Mouse (Mus musculus): ENCODE data around the gene Cd69. TPM values are rescaled to one million over a fixed set of nuclear protein-coding genes. Genes with fewer than 3 reads are reported as not detected.

Gene Cd69
- total RNA-seq, 2 experiments from 2014 or later, result 7.0 to 57.7 TPM

DNA sequence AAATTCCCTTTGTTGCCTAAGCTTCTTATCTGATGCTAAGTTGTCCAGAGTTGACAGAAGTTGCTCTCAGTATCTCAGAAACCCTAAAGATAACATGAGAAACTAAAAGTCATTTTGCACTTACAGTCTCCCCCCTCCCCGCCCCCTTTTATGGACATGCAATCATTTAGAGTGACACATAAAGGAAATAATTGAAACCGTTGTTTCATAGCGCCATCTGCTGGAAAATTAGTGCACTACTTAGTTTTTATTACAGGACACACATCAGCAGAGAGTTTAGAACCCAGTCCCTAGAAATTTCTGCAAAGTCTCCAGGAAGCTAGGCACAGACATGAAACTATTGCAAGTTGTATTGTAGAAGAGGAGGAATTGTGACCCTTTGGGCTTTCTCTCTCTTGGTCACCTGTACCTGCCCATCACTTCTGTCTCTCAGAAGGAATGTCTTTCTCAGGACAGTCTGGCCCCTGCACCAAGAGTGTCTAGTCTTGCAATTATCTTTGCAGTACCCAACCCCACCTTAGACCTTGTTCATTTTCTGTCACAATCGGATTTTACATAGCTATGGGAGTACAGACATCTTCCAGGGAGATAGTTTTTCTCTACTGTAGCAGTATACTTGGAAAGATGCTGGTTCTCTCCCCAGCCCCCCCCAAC lies 20.2 kb downstream of the Cd69 start:
- peak; percentile 68 for ATAC-seq (replicated peaks; ENCODE audit: low FRiP score, low TSS enrichment, poor library complexity, severe bottlenecking)

DNA sequence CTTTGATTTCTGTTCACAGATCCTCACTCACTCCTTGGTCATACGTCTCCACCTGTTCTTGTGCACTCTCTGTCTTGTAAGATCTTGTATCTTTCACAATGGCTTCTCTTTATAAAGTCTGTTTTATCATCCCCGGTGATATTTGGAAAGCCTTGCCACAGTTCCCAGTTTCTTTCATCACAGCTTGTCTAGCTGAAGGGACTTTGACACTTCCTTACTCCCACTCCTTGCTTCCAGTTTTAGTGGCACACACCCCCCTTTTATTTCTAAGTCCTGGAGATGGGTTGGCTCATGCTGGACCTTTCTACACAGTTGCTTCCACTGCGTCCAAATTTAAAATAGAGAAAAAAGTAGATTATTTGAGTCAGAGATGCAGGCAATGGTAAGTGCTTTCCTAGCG lies 20.9 kb downstream of the Cd69 start:
- ATAC-seq (replicated peaks; ENCODE audit: low FRiP score, low TSS enrichment, poor library complexity, severe bottlenecking), result no peak

- peak; percentile 95 for ATAC-seq (replicated peaks; ENCODE audit: low FRiP score, low TSS enrichment, poor library complexity, severe bottlenecking)
Measured at GRCm38 (mm10) chr6:129248243-129248642, 27.0 kb downstream of the Cd69 start.

DNA sequence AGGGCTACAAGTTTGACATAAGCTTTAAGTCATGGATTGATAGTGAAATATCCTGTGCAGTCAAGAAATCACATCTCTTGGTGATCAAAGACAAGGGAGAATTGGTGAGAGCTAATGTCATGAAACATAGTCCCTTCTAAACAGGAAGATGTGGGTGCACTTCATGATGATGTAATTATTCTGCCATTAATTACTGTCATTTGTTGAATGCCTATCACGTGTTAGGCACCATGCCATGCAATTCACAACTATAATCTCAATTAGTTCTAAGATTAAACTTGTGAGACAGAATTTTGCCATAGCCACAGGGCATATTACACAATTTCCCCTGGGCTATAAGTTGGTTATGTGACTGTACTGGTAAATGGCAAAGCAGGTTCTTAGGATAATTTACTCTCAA lies 28.2 kb downstream of the Cd69 start:
- no peak for ATAC-seq (replicated peaks; ENCODE audit: low FRiP score, low TSS enrichment, poor library complexity, severe bottlenecking)

DNA sequence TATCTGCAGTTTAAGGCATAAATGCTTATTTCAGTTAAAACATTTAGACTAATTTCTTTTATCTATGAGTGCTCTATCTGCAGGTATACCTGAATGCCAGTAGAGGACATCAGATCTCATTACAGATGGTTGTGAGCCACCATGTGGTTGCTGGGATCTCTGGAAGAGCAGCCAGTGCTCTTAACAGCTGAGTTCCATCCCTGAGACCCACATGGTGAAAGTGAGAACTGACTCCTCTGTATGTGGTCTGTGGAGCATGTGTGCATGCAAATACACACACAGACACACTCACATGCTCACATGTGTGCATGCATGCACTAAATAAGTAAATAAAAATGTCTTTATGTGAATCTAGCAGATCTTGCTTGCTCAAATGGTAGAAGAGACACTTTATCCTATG lies 29.4 kb downstream of the Cd69 start:
- no peak for ATAC-seq (replicated peaks; ENCODE audit: low FRiP score, low TSS enrichment, poor library complexity, severe bottlenecking)

DNA sequence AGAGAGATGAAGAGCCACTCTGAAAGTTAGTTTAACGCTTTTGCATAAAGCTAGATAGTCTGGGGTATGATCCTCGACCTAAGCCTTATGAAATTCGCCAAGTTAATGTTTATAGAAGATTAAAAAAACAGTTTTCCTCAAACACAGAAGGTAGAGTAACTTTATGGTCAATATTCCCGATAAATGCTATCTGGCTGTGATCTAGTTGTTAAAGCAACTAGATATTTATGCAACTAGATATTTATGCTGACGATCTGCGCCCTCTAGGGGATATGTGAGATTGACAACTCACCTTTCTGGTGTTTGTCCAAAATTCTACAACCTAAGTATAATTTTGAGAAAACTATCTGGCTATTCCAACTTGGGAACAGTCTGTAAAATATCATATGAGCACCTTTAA lies 33.3 kb downstream of the Cd69 start:
- no peak for ATAC-seq (replicated peaks; ENCODE audit: low FRiP score, low TSS enrichment, poor library complexity, severe bottlenecking)

GRCm38 (mm10) chr6:129241471-129241870 lies 33.8 kb downstream of the Cd69 start:
- no peak for ATAC-seq (replicated peaks; ENCODE audit: low FRiP score, low TSS enrichment, poor library complexity, severe bottlenecking)

DNA sequence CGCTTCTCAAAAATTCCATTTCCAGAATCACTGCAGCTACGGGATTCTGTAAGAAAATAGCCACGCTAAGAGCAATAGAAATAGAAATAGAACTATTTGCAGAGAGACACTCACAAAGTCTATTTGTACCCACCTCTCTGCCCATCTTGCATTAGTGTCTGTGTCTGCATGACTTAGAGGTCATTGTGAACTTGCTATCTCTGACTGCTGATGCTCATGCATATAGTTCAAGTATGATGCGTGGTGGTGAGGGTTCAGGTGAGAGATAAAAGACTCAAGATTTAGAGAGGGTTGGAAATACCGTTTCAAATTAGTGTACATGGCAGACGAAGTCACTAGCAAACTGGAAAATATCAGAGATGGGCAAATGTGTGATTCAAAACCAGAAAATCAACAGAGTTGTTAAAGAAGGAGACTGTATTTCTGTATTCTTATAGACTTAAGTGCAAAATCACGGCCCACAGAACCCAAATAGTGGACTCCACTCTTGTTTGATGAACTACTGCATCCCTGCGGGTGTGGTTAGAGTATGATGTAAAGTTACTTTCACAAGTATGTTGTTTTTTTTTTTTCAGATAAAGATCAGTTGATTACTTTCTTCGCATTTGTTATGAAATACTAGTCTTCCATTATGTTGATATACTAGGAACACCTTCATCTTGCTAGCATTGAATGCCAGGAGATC lies 35.5 kb downstream of the Cd69 start:
- no peak for ATAC-seq (replicated peaks; ENCODE audit: low FRiP score, low TSS enrichment, poor library complexity, severe bottlenecking)

GRCm38 (mm10) chr6:129238275-129239038 lies 36.8 kb downstream of the Cd69 start:
- ATAC-seq (replicated peaks; ENCODE audit: low FRiP score, low TSS enrichment, poor library complexity, severe bottlenecking), result peak; percentile 58

DNA sequence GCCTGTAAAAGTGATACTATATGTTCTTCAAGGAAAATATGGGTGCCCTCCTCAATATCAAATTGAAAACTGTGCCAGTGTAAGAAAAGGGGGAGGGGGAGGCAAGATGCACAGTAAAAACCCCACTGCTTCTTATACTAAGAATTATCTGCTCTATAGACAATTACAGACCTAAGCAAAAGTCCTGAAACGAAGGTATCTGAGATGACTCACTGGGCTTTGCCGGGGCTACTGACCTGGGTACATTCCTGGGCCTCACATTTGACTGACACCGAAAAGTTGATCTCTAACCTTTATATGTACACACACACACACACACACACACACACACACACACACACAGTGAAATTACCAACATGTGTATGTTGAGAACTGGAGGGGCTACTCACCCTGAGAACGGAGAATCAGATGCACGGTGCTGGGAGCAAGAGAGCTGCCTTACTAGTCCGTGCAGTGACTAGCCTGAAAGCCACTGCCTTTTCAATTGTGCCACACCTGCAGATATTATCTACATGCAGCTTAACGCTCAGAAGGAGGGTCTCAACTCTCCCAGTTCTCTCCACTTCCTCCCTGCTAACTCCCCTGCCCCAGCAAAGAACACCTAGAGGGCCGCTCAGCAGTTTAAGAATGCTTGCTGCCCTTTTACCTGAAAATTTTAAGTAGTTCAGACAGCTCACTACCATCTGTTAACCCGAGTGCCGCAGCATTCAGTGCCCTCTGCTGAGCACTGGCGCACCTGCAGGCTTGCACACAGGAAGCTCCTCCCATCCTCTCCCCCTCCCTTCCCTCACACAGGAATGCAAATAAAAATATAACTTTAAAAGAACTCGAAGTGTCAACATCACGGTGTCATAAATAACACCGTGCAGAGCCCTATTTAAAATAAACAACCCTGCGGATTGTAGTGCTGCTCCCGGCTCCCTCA lies 37.6 kb downstream of the Cd69 start:
- peak; percentile 83 for ATAC-seq (replicated peaks; ENCODE audit: low FRiP score, low TSS enrichment, poor library complexity, severe bottlenecking)

DNA sequence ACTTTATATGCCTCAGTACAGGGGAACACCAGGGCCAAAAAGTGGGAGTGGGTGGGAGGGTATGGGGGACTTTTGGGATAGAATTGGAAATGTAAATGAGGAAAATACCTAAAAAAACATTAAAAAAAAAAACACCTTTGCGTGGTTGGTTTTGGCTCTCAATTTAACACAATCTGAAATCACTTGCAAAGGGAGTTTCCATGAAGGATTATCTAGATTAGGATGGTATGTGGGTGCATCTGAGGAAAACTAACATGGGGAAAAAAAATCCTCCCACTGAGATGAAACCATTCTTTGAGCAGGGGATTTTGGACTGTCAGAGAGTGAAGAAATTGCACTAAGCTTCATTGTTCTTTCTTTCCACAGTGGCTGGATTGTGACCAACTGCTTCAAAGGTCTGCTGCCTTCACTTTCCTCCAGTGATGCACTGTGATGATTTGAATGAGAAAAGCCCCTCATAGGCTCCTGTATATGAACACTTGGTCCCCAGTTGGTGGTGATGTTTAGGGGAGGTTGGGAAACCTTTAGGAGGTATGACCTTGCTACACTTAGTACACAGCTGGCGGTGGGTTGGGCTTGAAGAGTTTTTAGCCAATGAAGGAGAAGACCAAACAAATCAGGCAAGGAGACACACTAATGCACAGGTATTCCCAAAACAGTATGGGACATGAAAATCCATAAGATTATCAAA lies 38.4 kb downstream of the Cd69 start:
- ATAC-seq (replicated peaks; ENCODE audit: low FRiP score, low TSS enrichment, poor library complexity, severe bottlenecking), result no peak

DNA sequence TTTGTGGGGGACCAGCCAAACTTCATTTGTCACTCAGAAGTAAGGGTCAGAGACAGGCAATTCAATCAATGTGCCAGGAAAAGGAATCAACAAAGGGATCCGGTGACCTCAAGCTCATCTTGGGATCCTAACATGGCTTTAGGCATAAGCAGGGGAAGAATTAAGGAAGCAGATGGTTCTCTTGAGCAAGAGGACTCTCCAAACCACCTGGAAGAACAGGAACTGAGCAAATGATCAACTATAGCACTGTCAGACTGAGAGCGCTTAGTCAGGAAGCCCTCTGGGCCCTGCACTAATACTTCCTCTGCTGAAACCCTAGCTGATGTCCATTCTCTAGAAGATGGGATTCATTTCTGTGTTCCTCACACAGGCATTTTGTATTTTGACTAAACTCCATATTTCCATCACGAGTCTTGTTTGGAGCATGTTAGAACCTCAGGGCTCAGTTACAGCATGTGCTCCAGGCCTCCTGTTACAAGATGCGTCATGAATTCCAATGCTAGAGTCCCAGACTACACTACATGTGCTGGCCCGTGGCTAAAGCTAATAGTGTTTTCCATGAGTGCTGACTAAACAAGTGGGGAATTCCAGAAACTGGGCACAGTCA lies 39.3 kb downstream of the Cd69 start:
- ATAC-seq (replicated peaks; ENCODE audit: low FRiP score, low TSS enrichment, poor library complexity, severe bottlenecking), result no peak

DNA sequence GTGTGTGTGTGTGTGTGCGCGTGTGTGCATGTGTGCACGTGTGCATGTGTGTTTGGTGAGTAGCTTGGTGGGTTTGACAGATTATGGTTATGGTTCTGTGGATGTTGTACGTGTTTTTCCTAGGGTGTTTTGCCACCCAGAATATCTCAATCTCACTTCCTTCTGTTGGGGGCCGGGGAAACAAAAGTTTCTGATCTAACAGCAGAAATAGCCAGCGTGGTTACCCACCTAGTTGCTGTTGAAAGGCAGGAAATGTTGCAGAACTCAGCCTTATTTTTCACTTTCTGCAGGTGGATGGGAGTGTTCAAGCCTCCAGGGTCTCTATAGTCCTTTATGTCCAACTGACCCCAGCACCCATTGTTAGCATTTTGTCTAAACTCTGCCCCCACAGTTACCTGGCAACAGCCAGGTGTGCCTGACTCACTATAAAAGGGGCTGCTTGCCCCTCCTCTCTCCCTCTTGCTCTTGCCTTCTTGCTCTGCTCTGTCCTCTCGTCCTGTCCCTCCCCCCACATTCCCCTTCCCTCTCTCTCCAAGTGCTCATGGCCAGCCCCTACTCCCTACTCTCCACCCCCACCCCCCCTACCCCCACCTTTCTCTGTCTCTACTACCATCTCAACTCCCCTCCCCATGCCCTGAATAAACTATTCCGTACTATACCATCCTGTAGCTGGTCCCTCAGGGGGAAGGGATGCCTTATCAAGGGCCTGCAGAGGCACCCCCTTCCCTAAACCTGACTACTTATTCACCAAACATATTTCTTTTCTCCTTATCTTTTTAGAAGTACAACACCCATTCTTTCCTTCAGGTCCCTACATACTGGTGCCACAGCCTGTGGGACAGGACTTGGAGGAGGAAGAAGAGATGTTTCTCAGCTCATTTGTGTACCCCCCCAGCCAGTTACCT lies 40.5 kb downstream of the Cd69 start:
- peak; percentile 40 for ATAC-seq (replicated peaks; ENCODE audit: low FRiP score, low TSS enrichment, poor library complexity, severe bottlenecking)

GRCm38 (mm10) chr6:129233955-129234369 lies 41.3 kb downstream of the Cd69 start:
- ATAC-seq (replicated peaks; ENCODE audit: low FRiP score, low TSS enrichment, poor library complexity, severe bottlenecking), result no peak

- no peak for ATAC-seq (replicated peaks; ENCODE audit: low FRiP score, low TSS enrichment, poor library complexity, severe bottlenecking)
Measured at GRCm38 (mm10) chr6:129233366-129233954, 41.8 kb downstream of the Cd69 start.

DNA sequence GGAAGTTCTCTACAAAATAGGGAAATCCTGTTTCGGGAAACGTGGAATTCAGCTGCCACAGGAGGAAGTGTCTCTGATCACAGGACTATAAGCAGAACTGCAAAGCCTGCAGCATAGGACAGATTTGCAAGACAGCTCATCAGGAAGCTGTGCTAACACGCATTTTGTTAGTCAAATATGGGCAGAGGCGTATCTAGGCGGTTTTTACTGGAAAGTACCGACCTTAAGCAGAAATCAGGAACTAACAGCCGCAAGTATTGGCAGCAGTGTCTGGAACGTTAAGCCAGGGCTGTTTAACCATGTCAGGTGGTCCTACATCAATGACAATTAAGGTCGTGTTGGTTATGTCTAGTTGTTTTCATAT lies 42.4 kb downstream of the Cd69 start:
- ATAC-seq (replicated peaks; ENCODE audit: low FRiP score, low TSS enrichment, poor library complexity, severe bottlenecking), result peak; percentile 65
